Mouse (Mus musculus): ENCODE results near the gene Cbr2.

DNA sequence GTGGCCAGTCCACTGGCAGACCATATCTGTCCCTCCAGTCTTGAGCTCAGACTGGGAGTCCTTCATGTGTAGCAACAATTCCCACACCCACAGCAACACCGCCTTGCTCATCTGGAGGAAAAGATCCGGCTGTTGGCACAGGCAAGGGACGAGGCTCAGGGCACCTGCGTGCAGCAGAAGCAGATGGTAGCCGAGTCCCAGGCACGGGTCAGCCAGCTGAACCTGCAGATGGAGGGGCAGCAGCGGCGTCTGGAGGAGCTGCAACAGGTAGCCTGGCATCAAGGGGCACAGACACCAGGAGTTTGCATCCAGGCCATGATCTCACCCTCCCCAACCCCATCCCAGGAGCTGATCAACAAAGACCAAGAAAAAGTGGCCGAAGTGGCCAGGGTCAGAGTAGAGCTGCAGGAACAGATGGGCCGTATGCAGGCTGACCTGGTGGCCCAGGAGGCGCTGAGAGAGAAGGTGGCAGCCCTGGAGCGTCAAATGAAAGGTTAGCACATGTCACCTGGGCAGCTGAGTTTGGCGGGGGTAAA is 12.0 kb downstream of the Cbr2 start:
- TF ChIP-seq CTCF (IDR thresholded peaks at IDR 0.05; ENCODE audit: low read depth) (no peak), EP300 (IDR thresholded peaks at IDR 0.05; ENCODE audit: low read depth) (no peak)
